Mouse (Mus musculus): ENCODE measurements at regions not wholly inside any gene's neighbourhood (a gene's known extent, or its start where the extent isn't known, plus 50 kb on each side); places are given as distances from the start of the nearest gene placed in this dataset.

DNA sequence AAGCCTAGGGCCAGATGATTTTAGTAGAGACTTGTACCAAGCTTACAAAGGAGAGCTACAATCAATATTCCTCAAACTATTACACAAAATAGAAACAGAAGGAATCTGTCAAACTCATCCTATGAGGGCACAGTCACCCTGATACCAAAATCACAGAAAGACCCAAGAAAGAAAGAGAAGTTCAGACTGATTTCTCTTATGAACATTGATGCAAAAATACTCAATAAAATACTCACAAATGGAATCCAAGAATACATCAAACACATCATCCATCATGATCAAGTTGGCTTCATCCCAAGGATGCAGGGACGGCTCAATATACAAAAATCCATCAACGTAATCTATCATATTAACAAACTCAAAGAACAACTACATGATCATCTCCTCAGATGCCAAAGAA lies 377.9 kb upstream of the Ercc4 start:
- H3K4me3 ChIP-seq (ENCODE audit: extremely low read depth, insufficient read depth, insufficient read length) = no peak overlapping the region
- H3K4me1 ChIP-seq (ENCODE audit: control insufficient read depth, insufficient read depth, insufficient read length) = no peaks in the 10 kb centered on the region
- H3K36me3 ChIP-seq (ENCODE audit: control insufficient read depth, insufficient read depth, low read length) = no peaks in the 10 kb centered on the region
- 78% methylated on average over 2 of the region's 2 CpGs for WGBS
- no peak for DNase-seq (ENCODE audit: low read depth in 1 of 2, low spot score in 2 of 2)
- TF ChIP-seq POLR2A (IDR thresholded peaks at IDR 0.05; ENCODE audit: low read depth, low read length) = no peak
- TF ChIP-seq CTCF (IDR thresholded peaks at IDR 0.05; ENCODE audit: extremely low read depth, insufficient read depth, insufficient read length, insufficient replicate concordance) = no peak
- H3K27me3 ChIP-seq (ENCODE audit: control insufficient read depth, insufficient read depth, low read length) = no peaks in the 10 kb centered on the region
- no peak overlapping the region for H3K27ac ChIP-seq (ENCODE audit: insufficient read depth, low read length)

DNA sequence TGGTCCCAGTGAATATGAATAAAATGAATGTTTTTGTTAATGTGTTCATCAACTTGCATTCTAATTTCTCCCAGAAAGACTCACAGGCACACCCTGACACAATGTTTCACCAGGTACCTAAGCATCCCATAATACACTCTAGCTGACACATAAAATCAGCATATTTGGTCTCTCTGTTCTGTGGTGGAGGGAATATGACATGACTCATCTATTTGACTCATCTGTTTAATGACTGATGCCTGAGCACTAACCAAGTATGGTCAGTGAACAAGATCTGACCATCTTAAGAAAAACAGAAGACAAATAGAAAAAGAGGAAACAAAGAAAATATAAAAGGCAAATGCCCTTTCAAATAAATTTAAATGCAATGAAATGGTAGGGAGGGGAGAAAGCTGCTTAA lies 367.0 kb upstream of the Ercc4 start:
- Histone ChIP-seq H3K36me3 (ENCODE audit: control insufficient read depth, insufficient read depth, low read length) (no peaks in the 10 kb centered on the region), H3K27ac (ENCODE audit: insufficient read depth, low read length) (no peak overlapping the region), H3K4me3 (ENCODE audit: extremely low read depth, insufficient read depth, insufficient read length) (no peak overlapping the region), H3K27me3 (ENCODE audit: control insufficient read depth, insufficient read depth, low read length) (no peaks in the 10 kb centered on the region), H3K4me1 (ENCODE audit: control insufficient read depth, insufficient read depth, insufficient read length) (no peaks in the 10 kb centered on the region)
- TF ChIP-seq POLR2A (IDR thresholded peaks at IDR 0.05; ENCODE audit: low read depth, low read length) (no peak), CTCF (IDR thresholded peaks at IDR 0.05; ENCODE audit: extremely low read depth, insufficient read depth, insufficient read length, insufficient replicate concordance) (no peak)
- no peak for DNase-seq (ENCODE audit: low read depth in 1 of 2, low spot score in 2 of 2)

DNA sequence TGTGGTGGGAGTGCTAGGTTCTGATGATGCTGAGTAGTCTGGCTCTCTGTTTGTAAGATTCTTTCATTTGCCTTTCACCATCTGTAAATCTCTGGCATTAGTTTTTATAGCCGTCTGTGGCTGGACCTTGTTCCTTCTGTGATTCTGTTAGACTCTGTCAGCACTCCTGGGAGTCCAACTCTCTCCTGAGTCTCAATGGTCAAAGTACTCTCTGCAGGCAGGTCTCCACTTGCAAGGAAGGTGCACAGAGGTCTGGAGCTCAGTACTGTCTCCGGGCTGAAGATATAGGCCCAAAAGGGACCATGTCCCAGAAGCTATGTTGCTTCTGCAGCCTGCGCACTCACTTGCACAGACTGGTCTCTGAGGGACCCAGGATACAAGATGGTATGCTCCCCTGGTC lies 356.3 kb upstream of the Ercc4 start:
- H3K36me3 ChIP-seq (ENCODE audit: control insufficient read depth, insufficient read depth, low read length) = no peaks in the 10 kb centered on the region
- WGBS = 92% methylated on average over 3 of the region's 3 CpGs
- TF ChIP-seq POLR2A (IDR thresholded peaks at IDR 0.05; ENCODE audit: low read depth, low read length) (no peak), CTCF (IDR thresholded peaks at IDR 0.05; ENCODE audit: extremely low read depth, insufficient read depth, insufficient read length, insufficient replicate concordance) (no peak)
- H3K4me1 ChIP-seq (ENCODE audit: control insufficient read depth, insufficient read depth, insufficient read length) = no peaks in the 10 kb centered on the region
- H3K4me3 ChIP-seq (ENCODE audit: extremely low read depth, insufficient read depth, insufficient read length) = no peak overlapping the region
- H3K27ac ChIP-seq (ENCODE audit: insufficient read depth, low read length) = no peak overlapping the region
- H3K27me3 ChIP-seq (ENCODE audit: control insufficient read depth, insufficient read depth, low read length) = no peaks in the 10 kb centered on the region
- DNase-seq (ENCODE audit: low read depth in 1 of 2, low spot score in 2 of 2) = no peak

DNA sequence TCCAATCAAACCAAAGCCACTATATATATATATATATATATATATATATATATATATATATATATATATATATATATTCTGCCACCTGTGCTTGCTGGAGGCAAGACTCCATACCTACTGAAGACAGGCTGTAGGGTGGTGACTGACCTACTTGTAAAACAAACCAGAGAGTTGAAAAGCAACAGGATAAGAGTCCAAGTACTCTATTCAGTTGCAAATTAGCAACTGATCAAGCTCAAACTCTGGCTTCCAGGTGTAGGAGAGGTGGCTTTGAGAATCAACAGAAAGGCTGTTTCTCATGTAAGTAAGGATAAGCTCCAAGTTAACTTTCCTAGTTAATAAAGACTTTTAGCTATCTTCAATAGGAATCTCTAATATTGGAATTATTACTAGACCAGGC lies 355.1 kb upstream of the Ercc4 start:
- H3K36me3 ChIP-seq (ENCODE audit: control insufficient read depth, insufficient read depth, low read length) = no peaks in the 10 kb centered on the region
- H3K27me3 ChIP-seq (ENCODE audit: control insufficient read depth, insufficient read depth, low read length) = no peaks in the 10 kb centered on the region
- DNase-seq (ENCODE audit: low read depth in 1 of 2, low spot score in 2 of 2) = no peak
- no peaks in the 10 kb centered on the region for H3K4me1 ChIP-seq (ENCODE audit: control insufficient read depth, insufficient read depth, insufficient read length)
- H3K27ac ChIP-seq (ENCODE audit: insufficient read depth, low read length) = no peak overlapping the region
- TF ChIP-seq POLR2A (IDR thresholded peaks at IDR 0.05; ENCODE audit: low read depth, low read length) (no peak), CTCF (IDR thresholded peaks at IDR 0.05; ENCODE audit: extremely low read depth, insufficient read depth, insufficient read length, insufficient replicate concordance) (no peak)
- no peak overlapping the region for H3K4me3 ChIP-seq (ENCODE audit: extremely low read depth, insufficient read depth, insufficient read length)

DNA sequence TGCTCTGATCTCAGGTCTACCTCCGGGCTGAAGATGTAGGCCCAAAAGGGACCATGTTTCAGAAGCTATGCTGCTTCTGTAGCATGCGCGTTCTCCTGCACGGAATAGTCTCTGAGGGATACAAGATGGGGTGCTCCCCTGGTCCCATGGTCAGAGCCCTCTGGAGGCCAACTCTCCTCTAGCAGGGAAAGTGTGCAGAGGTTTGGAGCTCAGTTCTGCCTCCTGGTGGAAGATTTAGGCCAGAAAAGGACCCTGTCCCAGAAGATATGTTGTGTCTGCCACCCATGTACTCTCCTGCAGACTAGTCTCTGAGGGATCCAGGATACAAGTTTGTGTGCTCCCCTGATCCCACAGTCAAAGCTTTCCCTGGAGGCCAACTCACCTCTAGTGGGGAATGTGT lies 350.9 kb upstream of the Ercc4 start:
- TF ChIP-seq CTCF (IDR thresholded peaks at IDR 0.05; ENCODE audit: extremely low read depth, insufficient read depth, insufficient read length, insufficient replicate concordance) (no peak), POLR2A (IDR thresholded peaks at IDR 0.05; ENCODE audit: low read depth, low read length) (no peak)
- 87% methylated on average over 4 of the region's 4 CpGs for WGBS
- Histone ChIP-seq H3K4me1 (ENCODE audit: control insufficient read depth, insufficient read depth, insufficient read length) (no peaks in the 10 kb centered on the region), H3K4me3 (ENCODE audit: extremely low read depth, insufficient read depth, insufficient read length) (no peak overlapping the region), H3K27ac (ENCODE audit: insufficient read depth, low read length) (no peak overlapping the region), H3K27me3 (ENCODE audit: control insufficient read depth, insufficient read depth, low read length) (no peaks in the 10 kb centered on the region), H3K36me3 (ENCODE audit: control insufficient read depth, insufficient read depth, low read length) (no peaks in the 10 kb centered on the region)
- no peak for DNase-seq (ENCODE audit: low read depth in 1 of 2, low spot score in 2 of 2)

DNA sequence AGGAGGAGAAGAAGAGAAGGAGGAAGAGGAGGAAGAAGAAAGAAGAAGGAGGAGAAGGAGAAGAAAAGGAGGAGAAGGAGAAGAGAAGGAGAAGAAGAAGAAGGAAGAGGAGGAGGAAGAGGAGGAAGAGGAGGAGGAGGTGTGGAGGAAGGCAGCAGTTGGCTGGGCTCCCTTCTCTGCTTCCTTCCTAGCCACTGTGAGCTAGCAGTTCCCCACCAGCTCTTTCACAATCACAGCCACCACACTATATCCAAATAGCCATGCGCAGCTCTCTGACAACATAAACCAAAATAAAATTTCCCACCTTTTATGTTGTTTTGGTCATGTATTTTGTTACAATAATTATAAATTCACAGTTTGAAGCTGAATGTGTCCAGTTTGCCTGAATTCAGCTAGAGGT lies 345.3 kb upstream of the Ercc4 start:
- H3K4me3 ChIP-seq (ENCODE audit: extremely low read depth, insufficient read depth, insufficient read length) = no peak overlapping the region
- WGBS = 79% methylated on average over 1 of the region's 1 CpGs
- no peaks in the 10 kb centered on the region for H3K27me3 ChIP-seq (ENCODE audit: control insufficient read depth, insufficient read depth, low read length)
- H3K4me1 ChIP-seq (ENCODE audit: control insufficient read depth, insufficient read depth, insufficient read length) = no peaks in the 10 kb centered on the region
- no peak overlapping the region for H3K27ac ChIP-seq (ENCODE audit: insufficient read depth, low read length)
- no peak for TF ChIP-seq CTCF (IDR thresholded peaks at IDR 0.05; ENCODE audit: extremely low read depth, insufficient read depth, insufficient read length, insufficient replicate concordance)
- no peak for TF ChIP-seq POLR2A (IDR thresholded peaks at IDR 0.05; ENCODE audit: low read depth, low read length)
- no peak for DNase-seq (ENCODE audit: low read depth in 1 of 2, low spot score in 2 of 2)
- no peaks in the 10 kb centered on the region for H3K36me3 ChIP-seq (ENCODE audit: control insufficient read depth, insufficient read depth, low read length)

DNA sequence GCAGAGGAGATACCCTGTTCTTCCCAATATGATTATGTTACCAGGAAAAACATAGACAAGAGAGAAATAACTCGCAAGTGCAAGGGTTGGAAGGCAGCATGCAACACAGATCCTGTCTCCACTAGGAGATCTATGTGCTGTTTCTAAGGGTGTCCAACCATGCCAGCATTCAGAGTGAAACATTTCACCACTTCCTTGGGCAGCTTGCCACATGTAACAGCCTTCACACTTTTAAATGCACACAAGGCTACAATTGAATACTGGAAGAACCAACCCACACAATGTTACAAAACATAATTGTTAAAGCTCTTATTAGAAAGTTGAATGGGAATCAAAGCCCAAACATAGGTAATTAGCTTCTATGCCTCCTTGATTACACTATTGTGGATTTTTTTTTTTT lies 344.9 kb upstream of the Ercc4 start:
- Histone ChIP-seq H3K27me3 (ENCODE audit: control insufficient read depth, insufficient read depth, low read length) (no peaks in the 10 kb centered on the region), H3K36me3 (ENCODE audit: control insufficient read depth, insufficient read depth, low read length) (no peaks in the 10 kb centered on the region), H3K4me3 (ENCODE audit: extremely low read depth, insufficient read depth, insufficient read length) (no peak overlapping the region), H3K27ac (ENCODE audit: insufficient read depth, low read length) (no peak overlapping the region), H3K4me1 (ENCODE audit: control insufficient read depth, insufficient read depth, insufficient read length) (no peaks in the 10 kb centered on the region)
- no peak for TF ChIP-seq POLR2A (IDR thresholded peaks at IDR 0.05; ENCODE audit: low read depth, low read length)
- no peak for TF ChIP-seq CTCF (IDR thresholded peaks at IDR 0.05; ENCODE audit: extremely low read depth, insufficient read depth, insufficient read length, insufficient replicate concordance)
- no peak for DNase-seq (ENCODE audit: low read depth in 1 of 2, low spot score in 2 of 2)
- 83% methylated on average over 1 of the region's 1 CpGs for WGBS
